Mouse (Mus musculus) embryonic fibroblast, embryonic 13.5 days (primary cell): ENCODE results near the gene Bpifb4.

Experiments
- CTCF ChIP-seq: IDR thresholded peaks from 2 replicates; pipeline ENCODE4 v1.5.1; 2011; ENCODE audit warnings: mild to moderate bottlenecking, control low read depth, low read length, moderate library complexity, borderline replicate concordance; ENCODE audit not compliant: insufficient read depth
- POLR2A ChIP-seq: IDR thresholded peaks from 2 replicates; pipeline ENCODE4 v1.6.1; 2011; ENCODE audit warnings: low read depth, mild to moderate bottlenecking, control low read depth, low read length, moderate library complexity

GRCm38 (mm10) chr2:154000501-154000900 lies 62.5 kb downstream of the Bpifb4 start:
- no peak for TF ChIP-seq POLR2A
- TF ChIP-seq CTCF = no peak
